In genomic region chr13:41431795-41432194, GRCm38 (mm10) we compare ENCODE assay signal across 22 mouse cellular contexts. TPM values are rescaled to one million over a fixed set of nuclear protein-coding genes. Genes with fewer than 3 reads are reported as not detected.
DNase-seq lines count a peak whose midpoint lies in the region; ATAC-seq and TF ChIP-seq lines count a peak whose summit lies in the region.
"Had no signal": no experiment of that assay in that cellular context is flagged by ENCODE, and none has a peak within 500 bp of the region (broad histone marks: within the 10 kb centered on the region; RNA-seq: fewer than 3 reads in every experiment).

No protein-coding gene starts in this region.

- no peak overlapping the region for H3K27ac ChIP-seq in heart, postnatal 0 days (ENCODE audit: low read depth)
- H3K27ac ChIP-seq in lung, postnatal 0 days (ENCODE audit: low read length) = no peak overlapping the region
- H3K27ac ChIP-seq: forebrain, embryonic 15.5 days; hindbrain, postnatal 0 days; limb, embryonic 13.5 days; liver, embryonic 12.5 days; midbrain, embryonic 12.5 days had no signal

- H3K36me3 ChIP-seq in heart, postnatal 0 days (replicated peaks; ENCODE audit: control insufficient read depth, insufficient read depth, low read length) = no peaks in the 10 kb centered on the region
- no peaks in the 10 kb centered on the region for H3K36me3 ChIP-seq in lung, postnatal 0 days (ENCODE audit: insufficient read depth, low read length)
- H3K36me3 ChIP-seq: forebrain, embryonic 15.5 days; limb, embryonic 13.5 days; liver, embryonic 12.5 days; midbrain, embryonic 12.5 days had no signal

- no peak for TF ChIP-seq CTCF in heart, postnatal 0 days (IDR thresholded peaks at IDR 0.05; ENCODE audit: low read depth)
- no peak for TF ChIP-seq CTCF in lung, postnatal 0 days (IDR thresholded peaks at IDR 0.05)

- no peak overlapping the region for H3K4me2 ChIP-seq in heart, postnatal 0 days (ENCODE audit: low read depth, low read length)
- H3K4me2 ChIP-seq in lung, postnatal 0 days (replicated peaks; ENCODE audit: low read depth, low read length) = no peak overlapping the region
- H3K4me2 ChIP-seq: forebrain, embryonic 15.5 days; heart, embryonic 11.5 days; limb, embryonic 13.5 days; liver, embryonic 12.5 days; midbrain, embryonic 12.5 days had no signal

- DNase-seq in heart, postnatal 0 days (ENCODE audit: low spot score) = no peak
- no peak for DNase-seq in heart, adult 11 months
- DNase-seq in lung, postnatal 0 days (ENCODE audit: low spot score) = peak; percentile 77
- DNase-seq in lung, postnatal 14 days = no peak
- DNase-seq in NIH3T3 (ENCODE audit: low read depth) = peak; percentile 82
- no peak for DNase-seq in natural killer cell, adult 2 months (ENCODE audit: low spot score in 2 of 2)
- no peak for DNase-seq in B cell, adult 2 months
- DNase-seq: adrenal gland, postnatal 14 days; cerebellum, adult 9-10 months; heart, postnatal 14 days; kidney, postnatal 4 days; lung, adult 18-20 months; right cerebral cortex, postnatal 14 days had no signal

- no peaks in the 10 kb centered on the region for H3K9me3 ChIP-seq in heart, postnatal 0 days (replicated peaks; ENCODE audit: control insufficient read depth, low read length)
- no peaks in the 10 kb centered on the region for H3K9me3 ChIP-seq in lung, postnatal 0 days (ENCODE audit: low read length)
- H3K9me3 ChIP-seq: forebrain, embryonic 15.5 days; limb, embryonic 13.5 days; liver, embryonic 12.5 days; midbrain, embryonic 12.5 days had no signal

- no peak for TF ChIP-seq EP300 in heart, postnatal 0 days (IDR thresholded peaks at IDR 0.05; ENCODE audit: low read depth)
- TF ChIP-seq EP300 in lung, postnatal 0 days (IDR thresholded peaks at IDR 0.05) = no peak

- H3K27me3 ChIP-seq in heart, postnatal 0 days (ENCODE audit: control insufficient read depth, insufficient read depth, low read length) = peaks cover 17% of the 10 kb centered on the region
- no peaks in the 10 kb centered on the region for H3K27me3 ChIP-seq in lung, postnatal 0 days (replicated peaks; ENCODE audit: insufficient read depth, low read length)
- H3K27me3 ChIP-seq: forebrain, embryonic 15.5 days; limb, embryonic 13.5 days; liver, embryonic 12.5 days; midbrain, embryonic 12.5 days had no signal

- WGBS in heart, postnatal 0 days = 74% methylated on average over 3 of the region's 3 CpGs
- WGBS in lung, postnatal 0 days = 65% methylated on average over 3 of the region's 3 CpGs

- no peak overlapping the region for H3K9ac ChIP-seq in heart, postnatal 0 days (replicated peaks; ENCODE audit: low read depth, low read length)
- H3K9ac ChIP-seq in lung, postnatal 0 days (replicated peaks; ENCODE audit: low read depth) = no peak overlapping the region
- H3K9ac ChIP-seq: forebrain, embryonic 15.5 days; limb, embryonic 13.5 days; liver, embryonic 12.5 days; midbrain, embryonic 12.5 days had no signal

- H3K4me1 ChIP-seq in heart, postnatal 0 days (ENCODE audit: control insufficient read depth, insufficient read depth) = no peaks in the 10 kb centered on the region
- 0 out of 2 replicates have a peak, but pooled peaks cover 4% of the 10 kb centered on the region for H3K4me1 ChIP-seq in lung, postnatal 0 days (ENCODE audit: insufficient read depth, low read depth, low read length)
- H3K4me1 ChIP-seq: forebrain, embryonic 15.5 days; liver, embryonic 12.5 days; midbrain, embryonic 12.5 days had no signal

- ATAC-seq in heart, postnatal 0 days (ENCODE audit: insufficient read depth, low read depth) = peak; percentile 33; the same call in 1 of the 2 replicates
- ATAC-seq in lung, postnatal 0 days = peak; percentile 53
- ATAC-seq: activated CD4-positive, CD25-positive, alpha-beta regulatory T cell, adult 4 months; forebrain, embryonic 15.5 days; hindbrain, postnatal 0 days; intestine, postnatal 0 days; liver, embryonic 12.5 days had no signal

- H3K4me3 ChIP-seq in heart, postnatal 0 days (ENCODE audit: low read depth, low read length) = no peak overlapping the region
- no peak overlapping the region for H3K4me3 ChIP-seq in lung, postnatal 0 days (ENCODE audit: low read depth, low read length)
- H3K4me3 ChIP-seq: erythroblast, embryonic 14.5 days; forebrain, embryonic 15.5 days; limb, embryonic 13.5 days; liver, embryonic 12.5 days; midbrain, embryonic 12.5 days had no signal

RNA-seq across cellular contexts. Expression of gene Nedd9, which starts 55.4 kb away (rescaled TPM):
- 28.2 and 42.6 TPM in 2 replicates for total RNA-seq in heart, postnatal 0 days (2014; rRNA removed; ENCODE audit: low replicate concordance)
- 9.0 and 10.1 TPM in 2 replicates for polyA plus RNA-seq in heart, postnatal 0 days (2015; fragmentation: Nextera tagmentation; extraction: Ambion mirVana)
- polyA plus RNA-seq in lung, postnatal 0 days (2015; fragmentation: Nextera tagmentation; extraction: Ambion mirVana) = 79.1 and 79.3 TPM in 2 replicates
- polyA plus RNA-seq: erythroblast, embryonic 14.5 days had no signal

Comparison
In these comparisons a context has a peak if more than half of its experiments do, and no peak if none do; other contexts are left out.
1. DNase-seq: peak in lung, postnatal 0 days (single experiment) and NIH3T3 (single experiment); none in heart, postnatal 0 days (single experiment), heart, adult 11 months (single experiment), lung, postnatal 14 days (single experiment), natural killer cell, adult 2 months (0 of 2) and B cell, adult 2 months (0 of 2).